Mouse (Mus musculus): ENCODE results near the gene Srrm3.

The Srrm3 gene

GRCm38 (mm10) chr5:135806555-135807262, at the start of gene Srrm3:
Gene Srrm3, plus strand, starts transcription at chr5:135806890.
- peak; percentile 89 for DNase-seq (ENCODE audit: low read depth, low spot score)

GRCm38 (mm10) chr5:135761881-135762280, 44.8 kb upstream of the Srrm3 start:
- no peak for DNase-seq (ENCODE audit: low read depth, low spot score)

DNA sequence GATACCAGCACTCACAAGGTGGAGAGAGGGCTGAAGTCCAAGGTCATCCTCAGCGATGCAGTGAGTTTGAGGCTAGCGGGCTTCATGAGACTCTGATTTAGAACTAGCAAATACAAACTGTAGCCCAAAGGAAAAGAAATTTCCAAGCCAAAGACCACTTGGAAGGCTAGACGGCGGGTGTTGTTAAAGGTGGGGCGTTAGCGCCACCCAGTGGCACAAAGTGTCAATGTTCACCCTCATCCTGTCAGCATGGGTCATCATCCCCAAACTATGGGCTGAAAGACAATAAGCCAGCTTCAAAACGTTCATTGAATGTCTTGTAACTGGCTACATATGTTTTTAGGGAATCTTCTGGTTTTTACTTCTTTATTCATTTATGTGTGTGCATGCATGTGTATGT, 43.2 kb upstream of the Srrm3 start:
- DNase-seq (ENCODE audit: low read depth, low spot score), result peak; percentile 59

- no peak for DNase-seq (ENCODE audit: low read depth, low spot score)
These were observed 41.7 kb upstream of the Srrm3 start for GRCm38 (mm10) chr5:135764971-135765370.

- no peak for DNase-seq (ENCODE audit: low read depth, low spot score)
These were observed 34.2 kb upstream of the Srrm3 start for GRCm38 (mm10) chr5:135772519-135772918.

DNA sequence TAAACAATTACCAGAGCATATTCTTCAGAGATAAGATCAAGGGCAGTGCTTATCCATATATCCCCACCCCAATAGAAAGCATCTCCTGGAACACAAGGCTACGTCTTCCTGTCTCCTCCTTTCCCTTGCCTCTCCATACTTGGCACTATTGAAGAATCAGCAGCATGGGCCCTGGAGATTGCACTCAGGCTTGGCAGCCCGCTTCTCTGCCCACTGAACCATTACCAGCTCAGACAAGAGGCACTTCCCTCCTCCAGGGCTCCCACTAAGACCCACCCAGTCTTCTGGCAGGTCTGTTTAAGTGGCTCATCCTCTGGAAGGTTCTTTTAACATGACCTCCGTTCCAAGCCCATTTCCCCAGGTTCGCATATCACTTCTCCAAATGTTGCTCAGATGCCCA, 30.1 kb upstream of the Srrm3 start:
- DNase-seq (ENCODE audit: low read depth, low spot score), result no peak

DNA sequence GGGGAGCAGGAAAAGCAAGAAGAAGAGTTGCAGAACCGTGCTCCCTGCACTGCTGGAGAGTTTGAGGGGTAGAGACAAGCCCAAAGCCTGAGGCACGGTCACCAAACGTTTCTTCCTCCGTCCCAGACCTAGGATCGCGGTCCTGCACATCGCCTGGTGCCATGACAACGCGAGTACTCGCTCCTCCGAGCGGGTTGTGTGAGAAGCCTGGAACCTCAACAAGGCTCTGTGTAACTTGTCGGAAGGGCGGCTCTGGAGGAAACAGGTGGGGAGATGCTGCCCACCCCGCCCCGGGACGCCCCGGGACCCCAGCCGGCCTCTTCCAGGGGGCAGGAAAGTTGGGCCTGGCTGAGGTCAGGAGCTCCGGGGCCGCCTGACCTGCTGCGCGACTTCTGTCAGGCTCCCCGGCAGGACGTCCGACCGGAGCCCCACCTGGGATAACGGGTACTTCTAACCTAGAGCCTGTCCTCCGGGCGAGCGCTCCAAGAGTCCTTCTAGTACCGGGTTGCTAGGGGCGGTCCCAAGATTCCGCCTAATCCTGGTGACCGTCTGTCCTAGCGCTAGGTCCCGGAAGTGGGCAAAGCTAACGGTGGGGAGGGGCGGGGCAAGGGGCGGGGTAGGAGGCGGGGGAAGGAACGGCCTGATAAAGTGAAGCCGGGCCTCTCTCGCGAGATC, 28.8 kb upstream of the Srrm3 start, which contains the start of gene Styxl1:
Styxl1 (minus strand) TSS at position 590 of the 675 bp plus-strand sequence.
- no peak for DNase-seq (ENCODE audit: low read depth, low spot score)

DNA sequence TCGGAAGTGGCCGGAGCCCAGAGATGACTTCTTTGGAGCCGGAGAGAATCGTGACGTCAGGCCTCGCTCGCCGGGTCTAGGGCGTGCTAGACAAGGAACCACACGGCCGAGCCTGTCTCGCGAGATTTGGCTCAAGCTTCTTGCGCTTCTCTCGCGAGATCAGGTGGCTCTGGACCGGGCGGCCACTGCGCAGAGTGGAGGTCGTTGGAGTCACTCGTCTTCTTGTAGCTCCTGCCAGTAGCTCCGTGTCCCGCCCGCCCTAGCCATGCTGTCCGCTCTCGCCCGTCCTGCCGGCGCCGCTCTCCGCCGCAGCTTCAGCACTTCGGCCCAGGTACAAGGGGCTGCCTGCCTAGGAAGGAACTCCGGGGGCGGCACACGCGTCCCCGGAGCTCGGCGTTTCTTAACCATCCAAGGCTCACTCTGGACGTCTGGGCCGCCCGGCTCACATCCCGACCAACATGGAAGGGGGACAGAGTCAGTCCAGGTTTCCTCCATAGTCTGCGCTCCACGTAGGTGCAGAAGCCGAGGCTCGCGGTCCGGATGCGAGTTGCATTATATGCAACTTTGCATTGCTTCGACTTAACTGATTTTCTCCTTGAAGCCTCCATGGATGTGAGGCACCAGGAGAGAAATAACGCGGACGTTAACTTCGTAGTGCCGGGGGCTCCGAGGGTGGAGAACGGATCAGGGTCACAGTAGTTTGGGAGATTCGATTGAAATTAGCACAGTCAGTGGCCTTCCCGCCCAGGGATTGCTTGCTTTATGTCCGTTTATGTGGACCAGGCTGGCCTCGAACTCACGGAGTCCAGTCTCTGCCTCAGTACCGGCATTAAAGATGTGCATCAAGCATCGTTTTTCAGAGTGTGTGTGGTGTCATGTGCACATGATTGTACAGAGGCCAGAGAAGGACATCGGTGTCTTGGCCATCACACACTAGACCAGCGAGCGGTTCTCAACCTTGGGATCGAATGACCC, 27.9 kb upstream of the Srrm3 start, which contains the start of gene Mdh2:
Mdh2 (plus strand) TSS at position 10 of the 975 bp plus-strand sequence.
- DNase-seq (ENCODE audit: low read depth, low spot score), result peak; percentile 100

DNA sequence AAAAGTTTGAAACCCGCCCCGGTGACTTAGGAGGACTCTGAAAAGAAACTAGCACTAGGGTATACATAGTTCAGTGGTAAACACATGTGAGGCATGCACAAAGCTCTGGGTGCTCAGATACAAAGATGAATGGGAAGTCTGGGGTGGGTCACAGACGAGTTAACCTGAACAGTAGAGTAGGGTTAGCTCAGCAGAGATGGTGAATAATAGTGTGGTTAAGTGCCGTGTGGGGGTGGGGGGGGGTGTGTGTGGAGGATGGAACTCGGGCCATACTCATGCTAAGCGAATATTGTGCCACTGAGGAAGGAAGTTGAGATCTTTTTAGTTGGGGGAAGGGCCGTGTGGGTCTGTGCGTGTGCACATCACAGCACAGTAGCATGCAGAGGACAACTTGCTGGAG, 26.4 kb upstream of the Srrm3 start:
- DNase-seq (ENCODE audit: low read depth, low spot score), result no peak

- no peak for DNase-seq (ENCODE audit: low read depth, low spot score)
These were observed 23.8 kb upstream of the Srrm3 start for GRCm38 (mm10) chr5:135782901-135783300.

- DNase-seq (ENCODE audit: low read depth, low spot score), result peak; percentile 77
These were observed 12.5 kb upstream of the Srrm3 start for GRCm38 (mm10) chr5:135793996-135794858.

- DNase-seq (ENCODE audit: low read depth, low spot score), result no peak
These were observed 11.9 kb upstream of the Srrm3 start for GRCm38 (mm10) chr5:135794859-135795181.

GRCm38 (mm10) chr5:135799746-135800145, 6.9 kb upstream of the Srrm3 start:
- peak; percentile 43 for DNase-seq (ENCODE audit: low read depth, low spot score)

DNA sequence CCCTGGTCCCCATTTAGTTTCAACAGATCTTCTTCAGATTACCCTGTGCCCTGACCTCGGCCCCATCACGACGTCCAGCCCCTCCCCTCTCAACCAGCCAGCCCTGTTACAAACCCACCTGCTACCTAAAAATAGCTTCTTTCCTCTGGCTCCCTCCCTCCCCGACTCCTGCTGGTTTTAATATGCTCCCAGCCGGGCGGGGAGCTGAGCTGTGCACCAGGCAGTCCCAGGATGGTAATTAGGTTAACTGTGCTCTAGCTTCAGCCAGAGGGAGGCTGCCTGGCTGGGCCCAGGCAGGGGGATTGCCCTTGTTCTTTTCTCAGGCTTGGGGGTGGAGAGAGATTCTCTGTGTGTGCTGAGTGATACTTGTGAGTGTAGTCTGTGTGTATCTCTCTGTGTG, 5.8 kb upstream of the Srrm3 start:
- DNase-seq (ENCODE audit: low read depth, low spot score), result no peak

DNA sequence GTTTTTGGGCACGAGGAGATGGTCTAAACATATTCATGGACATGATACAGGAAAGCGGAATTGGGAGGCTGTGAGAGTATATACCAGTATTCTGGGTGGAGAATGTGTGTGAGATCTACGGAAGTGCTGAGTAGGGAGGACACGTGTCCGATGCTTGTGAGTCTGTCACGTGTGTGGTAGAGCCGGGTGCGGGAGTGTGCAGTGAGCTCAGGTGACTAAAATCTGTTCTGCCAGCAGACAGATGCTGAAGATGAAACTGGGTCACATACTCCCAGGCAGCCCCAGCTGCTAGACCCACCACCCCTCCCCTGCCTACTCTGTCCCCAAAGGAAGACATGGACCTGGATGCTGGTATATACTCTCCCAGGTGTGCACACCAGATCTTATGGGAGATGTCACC, 4.0 kb upstream of the Srrm3 start:
- DNase-seq (ENCODE audit: low read depth, low spot score), result no peak

DNA sequence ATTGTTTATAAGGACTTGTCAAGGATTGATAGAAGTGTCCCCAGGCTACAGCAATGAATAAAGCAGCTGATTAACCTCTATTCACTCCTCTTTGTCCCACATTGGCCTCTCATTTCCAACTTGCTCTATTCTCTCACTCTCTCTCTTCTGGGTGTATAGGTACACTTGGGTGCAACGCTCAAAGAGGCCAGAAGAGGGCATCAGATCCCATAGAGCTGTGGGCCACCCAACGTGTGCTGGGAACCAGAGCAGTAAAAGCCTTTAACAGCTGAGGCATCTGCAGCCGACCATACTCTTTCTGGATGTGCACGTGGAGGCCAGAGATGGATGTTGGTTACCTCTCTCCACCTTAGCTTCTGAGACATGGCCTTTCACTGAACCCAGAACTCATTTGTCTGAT, 3.6 kb upstream of the Srrm3 start:
- peak; percentile 51 for DNase-seq (ENCODE audit: low read depth, low spot score)

DNA sequence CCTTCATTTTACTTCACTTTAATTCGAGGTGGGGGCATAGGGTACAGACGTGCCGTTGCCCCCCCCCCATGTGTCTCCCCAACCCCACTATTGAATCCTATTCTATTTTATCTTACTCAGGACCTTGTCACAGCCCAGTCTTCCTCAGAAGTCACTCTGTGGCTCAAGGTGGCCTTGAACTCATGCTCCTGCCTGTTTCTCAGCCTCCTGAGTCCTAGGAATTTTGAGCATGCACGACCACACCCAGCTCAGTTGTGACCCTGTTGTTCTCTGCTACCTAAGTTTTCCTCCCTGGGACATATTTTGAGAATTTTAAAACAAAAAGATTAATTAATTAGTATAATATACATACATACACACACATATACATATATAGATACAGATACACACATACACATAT, 3.0 kb upstream of the Srrm3 start:
- no peak for DNase-seq (ENCODE audit: low read depth, low spot score)

- no peak for DNase-seq (ENCODE audit: low read depth, low spot score)
These were observed 2.0 kb upstream of the Srrm3 start for GRCm38 (mm10) chr5:135804735-135805134.

- DNase-seq (ENCODE audit: low read depth, low spot score), result no peak
These were observed 560 bp downstream of the Srrm3 start for GRCm38 (mm10) chr5:135807263-135807637.

GRCm38 (mm10) chr5:135812991-135813390, 6.3 kb downstream of the Srrm3 start:
- DNase-seq (ENCODE audit: low read depth, low spot score), result no peak

DNA sequence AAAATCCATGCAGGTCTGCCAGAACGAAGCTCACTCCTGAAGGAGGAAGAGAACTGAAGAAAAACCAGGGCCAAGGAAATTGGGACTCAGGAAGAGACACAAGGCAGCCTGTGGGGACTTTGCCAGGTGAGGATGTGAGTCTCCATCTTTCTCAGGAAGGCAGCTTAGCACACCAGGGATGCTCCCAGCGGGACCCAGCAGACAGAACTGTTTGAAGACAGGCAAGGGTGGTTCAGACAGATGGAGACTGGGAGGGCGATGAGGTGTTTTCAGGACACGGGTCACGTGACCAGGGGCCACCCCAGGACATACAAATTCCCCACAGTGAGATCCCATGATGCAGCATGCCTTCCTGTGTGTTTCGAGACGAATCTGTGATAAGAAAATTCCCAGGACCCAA, 11.8 kb downstream of the Srrm3 start:
- no peak for DNase-seq (ENCODE audit: low read depth, low spot score)
